Mouse (Mus musculus) hematopoietic stem cell, adult 5-6 weeks (primary cell): ENCODE results near the gene Kdm4a. TPM values are rescaled to one million over a fixed set of nuclear protein-coding genes. Genes with fewer than 3 reads are reported as not detected.

Experiments
- ATAC-seq, 2 experiments: fragments of 125-278 bp in 1 of 2; replicated peaks in 1 of 2; 2 replicates each; pipeline ENCODE4 v1.8.0; 2016 to 2017; ENCODE audit warnings: inconsistent platforms in 2 of 2, mild to moderate bottlenecking in 2 of 2, moderate number of reproducible peaks in 2 of 2, low read depth in 1 of 2, moderate TSS enrichment in 1 of 2; ENCODE audit not compliant: low FRiP score in 2 of 2, poor library complexity in 2 of 2, severe bottlenecking in 2 of 2, insufficient read depth in 1 of 2, low TSS enrichment in 1 of 2
- total RNA-seq: library from RNA; stranded (forward); fragments of 172-1452, 232-1000 nt; gene quantifications from 2 replicates; pipeline ENCODE4 v1.2.3, GENCODE M21; 2017

The Kdm4a gene
- total RNA-seq, 1 experiment from 2014 or later: 40.0 TPM

DNA sequence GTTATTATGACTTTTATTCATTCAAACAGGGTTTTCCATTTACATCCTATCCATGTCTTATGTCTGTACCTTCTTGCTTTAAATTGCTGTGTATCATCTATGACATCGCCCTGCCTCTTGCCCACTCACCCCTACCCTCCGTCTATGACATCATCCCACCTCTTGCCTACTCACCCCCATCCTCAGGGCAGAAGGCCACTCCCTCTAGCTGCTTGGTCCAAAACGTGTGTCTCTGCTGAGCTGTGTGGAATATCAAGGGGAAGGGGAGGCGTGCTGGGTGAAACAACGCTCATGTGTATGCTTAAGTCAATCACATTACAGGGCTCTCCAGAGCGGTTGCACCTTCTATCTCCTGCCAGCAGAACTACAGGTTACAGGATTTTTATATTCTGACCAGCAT is 83.8 kb downstream of the Kdm4a start:
- ATAC-seq: no peak

DNA sequence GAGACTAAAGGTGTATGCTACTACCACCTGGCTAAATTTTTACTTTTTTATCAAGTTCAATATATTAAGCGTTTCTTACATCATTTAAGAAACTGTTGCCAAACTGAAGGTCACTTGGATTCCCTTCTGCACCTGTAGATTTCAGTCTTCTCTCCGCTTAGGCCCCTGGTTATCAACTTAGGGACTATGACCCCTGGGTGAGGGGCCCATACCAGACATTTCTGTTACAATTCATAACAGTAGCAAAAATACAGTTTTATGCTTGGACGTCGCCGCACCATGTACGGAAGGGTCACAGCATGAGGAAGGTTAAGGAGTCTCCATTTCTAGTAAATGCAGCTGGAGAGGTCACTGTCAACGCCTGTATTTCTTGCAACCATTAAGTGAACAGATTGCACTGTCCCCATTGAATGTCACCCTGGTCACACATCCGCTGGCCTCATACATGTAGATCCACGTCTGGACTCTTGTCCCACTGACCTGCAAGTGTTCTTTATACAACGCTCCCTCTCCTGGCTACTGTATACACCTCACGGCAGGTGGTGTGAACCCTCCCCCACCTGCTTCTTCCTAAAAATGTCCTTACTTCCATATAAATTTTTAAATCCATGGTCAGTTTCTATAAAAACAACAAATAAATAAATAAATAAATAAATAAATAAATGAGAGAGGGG is 86.9 kb downstream of the Kdm4a start:
- no peak for ATAC-seq

- ATAC-seq: no peak
Observed at GRCm38 (mm10) chr4:118090449-118090848, 89.4 kb downstream of the Kdm4a start.

GRCm38 (mm10) chr4:118089939-118090338 is 89.9 kb downstream of the Kdm4a start:
- peak; percentile 46 to 51; a peak in 2 of 4 replicates for ATAC-seq

DNA sequence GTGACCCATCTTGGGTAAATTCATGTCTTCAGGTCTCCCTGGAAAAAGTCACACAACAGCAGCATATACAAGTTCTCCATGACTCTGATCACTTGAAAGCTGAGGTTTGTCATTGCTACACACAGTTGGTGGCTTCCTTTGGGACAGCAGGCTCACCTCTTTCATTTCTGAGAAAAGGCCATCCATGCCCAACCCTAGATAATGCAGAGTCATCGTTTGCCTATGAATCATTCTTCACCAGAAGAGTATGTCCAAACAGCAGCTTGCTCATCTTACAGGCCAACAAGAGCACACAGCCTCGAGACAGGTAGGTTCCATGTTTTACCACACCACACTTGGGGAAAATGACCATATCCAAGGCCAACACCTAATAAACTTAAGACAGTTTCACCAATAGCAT is 91.1 kb downstream of the Kdm4a start:
- ATAC-seq: no peak

Other genes starting within 250 kb of the Kdm4a start
- 6.8 and 6.9 TPM in 2 replicates for gene St3gal3, start 45.1 kb downstream of the Kdm4a start, total RNA-seq
- gene Ptprf, start 111.4 kb upstream of the Kdm4a start, total RNA-seq: 0.60 and 1.1 TPM in 2 replicates
- gene Szt2, start 229.2 kb upstream of the Kdm4a start, total RNA-seq: 5.2 and 7.0 TPM in 2 replicates
- 35.9 and 70.3 TPM in 2 replicates for gene Med8, start 229.3 kb upstream of the Kdm4a start, total RNA-seq
- 35.4 and 39.4 TPM in 2 replicates for gene Elovl1, start 248.1 kb upstream of the Kdm4a start, total RNA-seq